Mouse (Mus musculus) 3134 (cell line): ENCODE data around the gene Mrm2.
"Not testable (repeated sequence)": the region's sequence is repeated elsewhere in the genome, so short reads cannot be mapped to it uniquely, and the experiment has no call there.

Experiments used
- DNase-seq: peaks from one replicate; pipeline ENCODE4 v3.0.0-alpha.2; 2011; ENCODE audit warnings: low spot score; ENCODE audit not compliant: insufficient read length; ENCODE audit errors: extremely low read depth

The Mrm2 gene

DNA sequence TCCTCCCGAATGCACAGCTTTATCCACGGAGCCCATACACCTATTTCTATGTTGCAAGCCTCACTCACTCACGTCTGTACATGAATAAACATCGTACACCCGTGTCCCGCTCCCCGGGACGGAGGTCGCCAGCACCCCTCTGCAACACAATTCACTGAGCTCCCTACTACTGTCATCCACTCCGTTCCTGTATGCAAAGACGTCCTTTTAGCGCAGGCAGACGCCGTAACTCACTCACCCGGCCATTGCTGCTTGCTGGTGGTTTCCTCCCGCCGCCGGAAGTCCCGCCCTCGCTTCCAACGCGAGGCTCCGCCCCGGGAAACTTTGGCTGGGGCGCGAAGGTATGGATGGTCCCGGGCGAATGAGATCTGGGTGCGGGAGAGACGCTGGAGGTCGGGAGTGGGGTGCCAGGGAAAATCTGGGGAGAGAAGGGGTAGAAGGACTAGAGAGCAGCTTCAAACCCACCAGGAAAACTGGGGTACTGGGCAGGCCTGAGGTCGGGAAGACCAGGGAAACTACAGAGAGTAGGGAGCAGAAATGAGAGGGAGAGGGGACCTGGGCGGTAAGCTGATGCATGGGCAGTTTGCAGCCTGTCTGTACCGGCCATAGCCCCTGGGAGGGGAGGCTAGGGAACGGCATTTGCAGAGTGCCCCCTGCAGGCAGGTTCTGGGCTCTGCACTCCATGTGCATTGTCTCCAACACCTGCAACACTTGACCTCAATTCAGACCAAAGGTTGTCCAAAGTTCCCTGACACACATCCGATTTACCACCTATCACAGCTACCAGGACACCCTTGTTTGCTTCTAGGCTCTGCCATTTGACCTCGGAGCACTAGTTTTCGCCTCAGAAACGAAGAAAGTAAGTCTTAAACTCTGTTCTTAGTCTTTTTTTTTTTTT lies at the start of gene Mrm2:
Mrm2 (minus strand) TSS at position 284 of the 898 bp plus-strand sequence.
- peak; percentile 88 for DNase-seq

DNA sequence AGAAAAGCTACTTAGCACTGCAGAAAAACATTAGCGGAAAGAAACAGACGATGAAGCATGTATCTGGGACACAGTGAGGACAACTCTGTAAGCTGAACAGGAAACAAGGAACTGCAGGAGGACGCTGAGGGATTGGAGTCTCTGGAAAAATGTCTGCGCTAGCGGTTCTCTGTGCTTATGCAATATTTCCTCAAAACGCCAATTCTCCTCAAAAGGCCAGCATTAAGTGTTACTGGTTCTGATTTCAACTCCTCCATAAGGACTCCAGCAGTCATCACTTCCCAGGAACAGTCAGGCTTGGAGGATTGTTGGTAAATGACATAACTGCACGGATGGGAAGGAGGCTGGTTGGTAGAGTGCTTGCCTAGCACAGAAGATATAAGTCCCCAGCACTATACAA lies 49.5 kb upstream of the Mrm2 start:
- DNase-seq = no peak

DNA sequence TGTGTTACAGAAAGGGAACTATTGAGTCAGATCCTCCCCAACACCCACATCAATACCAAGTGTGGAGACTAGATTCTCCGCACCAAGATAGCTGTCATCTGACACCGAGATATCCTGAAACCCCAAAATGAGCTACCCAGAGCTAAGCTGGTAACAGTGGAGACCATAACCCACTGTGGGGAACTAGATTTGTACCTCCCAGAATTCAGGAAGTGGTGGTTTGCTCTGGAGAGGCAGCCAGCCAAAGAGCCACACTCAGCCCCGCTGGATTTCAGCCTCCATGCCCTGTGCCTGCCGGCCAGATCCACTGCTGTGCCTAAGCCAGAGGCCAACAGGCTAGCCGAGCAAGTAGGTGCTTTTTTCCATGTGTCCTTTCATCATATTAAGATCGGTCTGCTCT lies 47.6 kb upstream of the Mrm2 start:
- DNase-seq = no peak

DNA sequence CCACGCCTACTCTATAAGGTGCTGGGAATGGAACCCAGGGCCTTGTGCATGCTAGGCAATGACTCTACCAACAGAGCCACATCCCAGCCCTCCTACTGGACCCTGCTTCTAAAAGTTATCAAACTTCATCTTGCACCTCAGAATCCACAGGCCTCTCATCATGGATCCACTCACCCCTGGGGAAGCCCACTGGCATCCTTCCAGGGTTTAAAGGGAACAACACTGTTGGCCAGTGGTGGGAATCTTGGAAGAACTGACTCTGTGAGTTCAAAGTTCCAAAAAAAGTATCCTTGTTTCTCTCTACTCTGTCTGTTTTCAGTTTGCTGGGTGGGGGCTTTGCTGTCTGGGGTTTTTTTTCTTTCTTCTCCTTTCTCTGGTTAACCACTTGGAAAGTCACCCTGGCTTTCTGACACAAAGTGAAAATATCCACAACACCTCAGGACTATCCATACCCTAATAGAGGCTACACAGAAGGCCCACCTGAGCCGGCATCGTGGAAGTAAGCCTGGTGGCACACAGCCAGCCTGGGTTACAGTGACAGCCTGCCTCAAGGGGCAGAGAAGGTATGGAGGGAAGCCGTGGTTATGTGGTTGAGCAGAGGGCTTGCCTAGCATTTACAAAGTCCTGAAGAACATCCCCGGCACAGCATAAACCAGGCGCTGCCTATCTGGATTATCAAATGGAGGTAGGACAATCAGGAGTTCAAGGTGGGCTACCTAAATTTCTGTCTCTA lies 46.6 kb upstream of the Mrm2 start:
- DNase-seq = no peak

DNA sequence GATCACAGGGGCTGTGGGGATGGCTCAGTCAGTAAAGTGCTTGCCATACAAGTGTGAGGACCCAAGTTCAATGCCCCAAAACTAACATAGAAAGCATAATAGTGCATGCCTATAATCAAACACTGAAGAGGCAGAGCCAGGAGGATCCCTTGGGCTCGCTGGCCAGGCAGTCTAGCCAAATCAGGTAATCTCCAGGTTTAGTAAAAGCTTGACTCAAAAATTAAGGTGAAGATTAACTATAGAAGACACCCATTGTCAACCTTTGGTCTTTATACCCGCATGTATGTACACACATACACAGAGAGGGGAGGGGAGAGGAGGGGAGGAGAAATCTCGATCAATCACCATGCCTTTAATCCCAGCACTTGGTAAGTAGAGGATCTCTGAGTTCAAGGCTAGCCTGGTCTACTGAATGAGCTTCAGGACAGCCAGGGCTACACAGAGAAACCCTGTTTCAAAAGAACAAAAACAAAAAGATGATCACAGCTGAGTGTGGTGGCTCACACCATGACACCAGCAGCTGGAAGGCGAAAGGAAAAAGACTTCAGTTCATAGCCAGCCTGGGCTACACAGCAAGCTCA lies 43.6 kb upstream of the Mrm2 start:
- no peak for DNase-seq

DNA sequence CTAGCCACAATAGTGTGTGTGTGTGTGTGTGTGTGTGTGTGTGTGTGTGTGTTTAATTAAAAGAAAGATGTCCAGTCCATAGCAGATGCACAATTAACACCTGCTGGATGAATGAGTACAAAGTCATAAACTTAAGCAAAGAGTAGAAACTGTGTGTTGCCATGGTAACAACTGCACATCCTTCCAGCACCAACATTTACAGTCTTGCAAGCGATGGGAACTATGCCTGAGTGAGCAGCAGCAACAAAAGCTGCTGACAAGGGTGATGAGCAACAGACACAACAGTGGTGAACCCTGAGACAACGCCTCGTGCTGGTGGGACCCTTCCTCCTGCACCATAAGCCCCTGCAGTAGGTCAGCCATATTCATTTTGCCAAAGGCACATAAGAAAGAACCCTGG lies 42.5 kb upstream of the Mrm2 start:
- no peak for DNase-seq

DNA sequence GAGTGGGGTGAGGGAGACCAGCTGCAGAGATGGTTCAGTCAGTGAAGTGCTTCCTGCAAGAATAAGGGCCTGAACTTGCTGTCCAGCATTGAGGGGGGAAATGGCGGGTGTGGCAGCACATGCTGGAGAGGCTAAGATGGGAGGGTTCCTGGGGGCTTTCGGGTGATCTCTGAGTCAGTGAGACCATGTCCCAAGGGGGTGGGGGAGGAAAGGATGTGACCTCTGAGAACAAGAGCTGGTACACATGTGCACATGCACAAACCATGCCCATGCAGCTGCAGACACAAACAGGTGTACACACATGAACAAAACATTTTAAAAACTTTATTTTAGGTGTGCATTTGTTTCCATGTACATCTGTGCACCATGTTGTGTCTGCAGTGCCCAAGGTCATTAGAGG lies 42.0 kb upstream of the Mrm2 start:
- DNase-seq = no peak

DNA sequence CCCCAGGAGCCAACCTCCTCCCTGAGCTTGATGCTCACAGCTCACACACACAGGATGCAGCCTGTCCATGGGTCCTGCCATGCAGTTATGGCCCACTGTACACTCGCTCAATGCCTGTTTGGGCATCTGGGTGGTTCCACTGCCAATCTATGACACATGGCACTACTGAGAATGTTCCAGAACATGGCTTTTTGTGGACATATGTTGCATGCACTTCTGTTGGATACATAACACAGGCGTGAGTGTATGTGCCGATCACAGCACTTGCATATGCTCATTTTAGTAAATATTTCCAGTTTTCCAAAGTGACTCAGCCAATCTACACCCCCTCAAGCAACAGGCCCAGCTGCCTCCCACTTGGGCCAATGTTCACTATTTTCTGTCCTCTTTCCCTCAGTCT lies 40.0 kb upstream of the Mrm2 start:
- no peak for DNase-seq

DNA sequence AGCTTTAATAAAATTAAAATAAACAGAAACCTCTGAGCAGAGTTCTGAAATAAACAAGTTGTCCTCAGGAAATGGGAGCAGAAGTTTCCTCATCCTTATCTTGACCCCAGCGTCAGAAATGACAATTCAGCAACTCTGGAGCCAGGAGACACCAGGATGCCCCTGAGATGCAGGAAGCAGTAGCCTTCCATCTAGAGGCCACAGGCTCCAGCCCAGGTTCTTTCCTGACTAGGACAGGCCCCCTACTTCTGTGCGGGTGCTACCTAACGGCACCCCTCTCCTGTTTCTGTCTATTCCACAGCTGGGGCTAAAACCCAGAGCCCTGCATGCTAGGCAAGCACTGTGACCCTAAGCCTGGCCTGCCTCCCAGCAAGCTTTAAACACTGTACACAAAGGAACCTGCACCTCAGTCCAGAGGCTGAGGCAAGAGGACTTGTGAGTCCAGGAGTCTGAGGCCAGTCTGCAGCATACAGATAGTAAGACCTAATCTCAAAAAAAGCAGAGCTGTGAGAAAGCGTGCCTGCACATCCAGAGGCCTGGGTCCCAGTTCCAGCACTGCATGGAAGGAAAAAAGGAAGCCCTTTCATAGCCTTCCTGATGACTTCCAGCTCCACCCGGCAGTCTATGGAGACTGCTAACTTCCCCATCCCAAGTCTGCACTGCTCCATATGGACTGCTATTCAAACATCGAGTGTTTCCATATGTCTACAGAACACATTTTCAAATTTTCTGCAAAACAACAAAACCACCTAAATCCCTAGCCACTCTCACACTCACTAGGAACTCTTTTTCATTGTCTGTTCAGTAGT lies 39.0 kb upstream of the Mrm2 start:
- no peak for DNase-seq

DNA sequence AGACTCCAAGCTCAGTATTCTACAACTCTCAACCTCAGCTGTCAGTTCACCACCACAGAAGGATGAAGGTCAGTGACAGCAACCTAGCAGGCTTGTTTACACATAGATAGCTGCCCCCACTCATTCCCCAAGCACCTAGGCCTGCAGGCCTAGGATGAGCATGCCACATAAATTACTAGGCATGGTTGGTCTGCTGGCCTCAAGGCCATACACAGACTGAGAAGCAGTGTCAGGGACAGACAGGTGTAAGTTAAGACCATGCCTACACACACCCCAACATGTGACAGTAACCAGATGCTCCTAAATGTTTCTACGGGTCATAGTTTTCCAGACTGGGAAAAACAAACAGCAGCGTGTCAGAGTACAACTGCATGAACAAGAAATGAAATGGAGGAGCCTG lies 37.8 kb upstream of the Mrm2 start:
- no peak for DNase-seq

DNA sequence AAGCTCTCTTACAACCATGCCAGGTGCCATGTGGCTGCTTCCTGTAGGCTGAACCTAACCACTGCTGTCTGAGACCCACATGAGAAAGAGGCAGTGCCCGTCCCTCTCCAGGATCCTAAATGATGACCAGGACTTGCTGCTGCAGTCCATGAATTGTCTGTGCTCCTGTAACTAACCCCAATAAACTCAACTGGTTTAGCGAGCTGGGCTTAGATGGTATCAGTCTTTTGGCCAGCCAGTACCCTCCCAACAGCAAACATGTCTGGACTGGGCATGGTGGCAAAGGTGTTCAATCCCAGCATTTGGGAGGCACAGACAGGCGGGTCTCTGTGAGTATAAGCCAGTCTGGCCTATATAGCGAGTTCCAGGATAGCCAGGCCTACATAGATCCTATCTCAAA lies 37.2 kb upstream of the Mrm2 start:
- no peak for DNase-seq

DNA sequence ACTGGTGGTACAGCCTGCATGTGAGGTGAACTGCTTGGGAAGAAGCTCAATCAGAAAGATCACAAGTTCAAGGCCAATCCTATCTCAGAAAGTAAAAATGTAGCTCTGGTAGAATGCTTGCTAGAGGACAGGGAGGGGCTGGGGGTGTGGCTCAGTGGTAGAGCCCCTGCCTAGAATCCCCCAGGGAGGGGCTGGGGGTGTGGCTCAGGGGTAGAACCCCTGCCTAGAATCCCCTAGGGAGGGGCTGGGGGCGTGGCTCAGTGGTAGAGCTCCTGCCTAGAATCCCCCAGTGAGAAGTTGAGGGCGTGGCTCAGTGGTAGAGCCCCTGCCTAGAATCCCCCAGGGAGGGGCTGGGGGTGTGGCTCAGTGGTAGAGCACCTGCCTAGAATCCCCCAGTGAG lies 36.4 kb upstream of the Mrm2 start:
- not testable (repeated sequence) for DNase-seq

DNA sequence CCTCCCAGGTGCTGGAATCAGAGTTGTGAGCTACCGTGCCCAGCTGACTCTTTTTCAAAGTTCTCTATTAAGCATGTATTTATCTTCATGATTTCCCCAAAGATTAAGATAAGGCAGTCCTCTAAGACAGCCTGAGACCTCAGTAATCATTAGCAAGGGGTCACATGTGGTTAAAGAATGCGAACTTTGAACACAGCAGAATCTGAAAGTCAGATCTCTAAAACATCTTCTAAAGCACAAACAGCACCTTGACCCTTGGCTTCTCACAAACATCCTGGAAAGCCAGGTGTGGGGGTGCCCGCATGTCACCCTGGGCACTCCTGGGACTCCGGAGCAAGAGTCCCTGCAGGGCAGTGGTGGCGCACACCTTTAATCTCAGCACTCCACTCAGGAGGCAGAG lies 32.7 kb upstream of the Mrm2 start:
- no peak for DNase-seq

DNA sequence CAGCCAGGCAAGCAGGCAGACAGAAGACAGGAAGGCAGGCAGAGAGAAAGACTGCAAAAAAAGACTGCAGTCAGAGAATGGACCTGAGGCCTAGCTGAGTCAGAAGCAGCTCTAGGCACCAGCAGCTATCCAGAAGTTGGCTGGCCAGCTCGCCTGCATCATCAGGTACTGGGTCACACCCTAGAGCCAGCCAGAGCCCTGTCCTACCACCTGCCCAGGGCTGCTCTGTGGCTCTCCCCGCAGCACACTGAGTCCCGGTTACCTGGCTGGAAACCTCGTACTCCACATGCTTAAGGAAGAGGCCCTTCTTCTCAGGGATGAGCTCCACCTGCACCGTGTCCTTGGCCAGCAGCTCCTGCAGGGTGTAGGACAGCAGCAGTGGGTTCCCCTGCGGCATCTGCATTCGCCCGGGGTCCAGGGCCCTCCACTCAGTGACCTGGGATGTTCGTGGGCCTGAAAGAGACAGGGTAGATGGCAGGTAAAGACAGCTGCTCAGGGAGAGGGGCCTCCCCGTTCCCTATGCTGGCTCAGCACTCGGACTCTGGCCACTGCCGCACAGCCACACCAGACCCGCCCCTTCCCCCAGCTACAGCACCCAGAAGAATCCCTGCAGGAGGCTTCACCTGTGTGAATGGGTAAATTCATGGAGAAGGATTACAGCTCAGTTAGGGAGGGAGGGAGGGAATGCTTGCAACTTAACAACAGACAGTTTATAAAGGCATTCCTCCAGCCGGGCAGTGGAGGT lies 28.4 kb upstream of the Mrm2 start:
- DNase-seq = no peak

DNA sequence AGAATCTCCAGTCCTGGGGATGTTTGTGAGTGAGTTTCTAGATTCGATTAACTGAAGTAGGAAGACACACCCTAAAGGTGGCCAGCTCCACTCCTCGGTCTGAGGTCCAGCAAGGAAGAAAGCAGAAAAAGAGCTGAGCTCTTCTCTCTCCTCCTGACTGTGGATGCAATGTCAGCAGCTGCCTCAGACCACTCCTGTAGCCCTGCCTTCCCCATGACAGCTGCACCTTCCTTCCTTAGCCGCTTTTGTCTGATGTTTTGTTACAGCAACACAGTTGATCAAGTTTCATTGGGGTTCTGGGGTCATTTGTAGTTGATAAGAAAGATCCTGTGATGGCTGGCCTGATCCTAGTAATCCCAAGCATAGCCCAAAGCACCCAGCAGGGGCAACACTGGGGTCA lies 25.8 kb upstream of the Mrm2 start:
- no peak for DNase-seq

DNA sequence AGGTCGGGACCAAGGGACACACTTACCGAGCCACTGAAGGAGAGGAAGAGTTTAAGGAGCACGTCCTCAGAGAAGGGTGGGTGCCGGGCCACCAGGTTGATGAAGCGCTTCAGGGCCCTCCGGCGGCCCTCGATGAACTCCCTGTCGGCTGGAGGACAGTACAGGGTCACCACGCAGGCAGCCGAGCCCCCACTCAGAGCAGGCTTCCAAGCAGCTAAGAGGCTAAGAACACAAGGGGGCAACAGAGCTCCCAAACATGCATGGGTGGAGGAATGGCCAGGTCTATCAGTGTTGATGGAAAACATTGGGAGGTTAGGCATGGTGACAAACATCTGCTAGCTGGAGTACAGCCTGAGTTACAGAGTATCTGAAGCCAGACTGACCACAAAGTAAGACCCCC lies 24.2 kb upstream of the Mrm2 start:
- DNase-seq = no peak

DNA sequence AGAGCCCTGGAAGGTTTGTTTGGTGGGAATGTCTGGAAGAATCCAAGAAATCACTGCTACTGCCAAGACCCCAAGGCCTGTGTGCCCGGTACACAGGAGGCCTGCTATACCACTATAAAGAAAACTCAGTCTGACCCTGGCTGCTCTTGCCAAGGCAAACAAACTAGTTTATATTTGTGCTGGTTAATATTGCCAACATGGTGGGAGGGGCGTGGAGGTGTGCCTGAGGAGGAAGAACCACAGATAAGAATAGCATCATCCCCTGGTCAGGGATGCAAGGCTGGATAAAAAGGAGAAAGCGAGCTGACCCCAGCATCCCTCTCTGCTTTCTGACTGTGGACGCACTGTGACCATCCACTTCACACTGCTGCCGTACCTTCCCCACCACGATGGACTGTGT lies 20.7 kb upstream of the Mrm2 start:
- no peak for DNase-seq

DNA sequence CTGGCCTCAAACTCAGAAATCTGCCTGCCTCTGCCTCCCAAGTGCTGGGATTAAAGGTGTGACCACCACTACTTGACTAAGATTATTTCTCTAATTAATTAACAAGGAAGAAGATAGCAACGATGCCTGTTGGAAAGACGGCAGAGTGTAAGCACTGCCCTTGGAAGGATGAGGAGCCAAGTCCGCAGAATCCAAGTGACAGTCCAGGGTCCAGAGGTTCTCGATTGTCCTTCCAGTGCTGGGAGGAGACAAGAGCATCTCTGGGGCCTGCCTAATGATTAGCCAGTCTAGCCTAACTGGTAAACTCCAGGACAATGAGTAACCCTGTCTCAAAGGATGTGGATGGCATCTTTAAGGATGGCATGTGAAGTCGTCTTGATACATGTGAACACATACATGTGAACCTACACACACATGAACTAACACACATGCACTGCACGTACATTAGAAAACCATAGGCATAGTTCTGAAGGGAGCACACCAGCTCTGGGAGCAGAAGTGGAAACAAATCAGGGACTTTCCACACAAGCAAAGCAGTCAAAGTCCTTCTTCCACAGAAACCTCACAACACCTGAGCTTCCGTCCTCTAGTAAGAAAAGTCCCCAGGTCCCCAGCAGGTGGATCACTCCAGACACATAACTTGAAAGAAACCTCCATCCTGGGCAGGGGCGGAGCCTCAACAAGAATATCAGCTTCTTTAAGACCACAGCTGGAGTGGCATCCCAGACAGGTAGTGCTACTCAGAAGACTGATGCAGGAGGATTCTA lies 19.2 kb upstream of the Mrm2 start:
- DNase-seq = no peak

DNA sequence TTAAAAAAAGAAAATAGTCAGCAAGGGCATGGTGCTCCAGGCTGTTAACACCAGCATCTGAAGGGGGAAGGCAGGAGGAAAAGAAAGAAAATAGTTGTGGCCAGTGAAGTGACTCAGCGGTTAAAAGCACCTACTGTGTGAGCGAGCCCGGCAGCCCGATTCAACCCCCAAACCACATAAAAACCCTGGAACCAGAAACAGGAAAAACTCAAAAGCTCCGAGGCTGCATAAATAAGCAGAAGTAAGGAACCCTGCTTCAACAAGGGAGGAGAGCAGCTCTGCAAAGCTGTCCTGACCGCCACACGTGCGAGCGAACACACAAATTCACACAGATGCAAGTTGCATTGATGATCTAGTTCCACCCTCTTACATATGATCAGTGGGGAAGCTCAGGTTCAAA lies 18.2 kb upstream of the Mrm2 start:
- DNase-seq = no peak

DNA sequence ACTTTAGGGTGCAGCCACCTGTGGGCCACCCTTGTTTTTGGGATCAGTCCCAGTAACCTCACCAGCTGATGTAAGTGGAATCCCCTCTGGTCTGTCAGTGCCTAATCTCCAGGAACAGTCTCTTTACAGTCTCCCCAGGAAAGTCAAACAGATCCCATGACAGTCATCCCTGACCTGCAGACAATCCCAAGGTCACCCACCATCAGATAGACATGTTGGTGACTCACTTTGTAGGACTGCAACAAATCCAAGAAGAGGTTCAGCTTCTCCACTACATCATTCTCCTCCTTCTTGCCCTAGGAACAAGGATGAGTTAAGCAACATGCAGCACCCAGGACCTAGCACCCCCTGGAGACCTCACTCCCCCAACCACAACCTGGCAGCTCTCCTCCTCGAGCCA lies 14.4 kb upstream of the Mrm2 start:
- DNase-seq = no peak
